8 mouse cellular contexts compared by ENCODE assay signal in the genomic region with DNA sequence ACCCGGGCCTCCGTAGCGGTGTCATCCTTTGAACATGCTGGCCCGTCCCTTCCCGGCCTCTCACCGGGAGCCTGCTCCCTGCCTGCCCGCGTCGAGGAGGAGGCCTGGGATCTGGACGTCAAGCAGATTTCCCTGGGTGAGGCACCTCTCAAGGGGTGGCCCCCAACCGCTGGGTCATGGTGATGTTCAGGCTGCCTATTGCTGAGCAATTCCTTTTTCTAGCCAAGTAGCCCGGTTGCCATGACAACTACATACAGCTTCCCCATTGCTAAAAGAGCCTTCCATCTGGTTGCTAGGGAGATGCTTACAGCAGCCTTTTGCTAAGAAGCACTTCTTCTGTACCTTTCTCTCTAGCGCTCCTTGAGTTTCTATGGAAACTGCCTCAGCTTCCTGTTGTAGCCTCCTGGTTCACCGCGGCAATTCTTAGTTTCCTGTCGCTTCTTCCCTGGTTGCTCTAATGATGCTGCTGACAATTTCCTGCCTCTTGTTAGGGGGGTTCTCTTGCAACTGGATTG. TPM values are rescaled to one million over a fixed set of nuclear protein-coding genes. Genes with fewer than 3 reads are reported as not detected.
DNase-seq lines count a peak whose midpoint lies in the region; ATAC-seq lines count a peak whose summit lies in the region.
"Had no signal": no experiment of that assay in that cellular context is flagged by ENCODE, and none has a peak within 500 bp of the region (broad histone marks: within the 10 kb centered on the region; RNA-seq: fewer than 3 reads in every experiment).

No protein-coding gene starts in this region.

- H3K4me3 ChIP-seq in forebrain, embryonic 14.5 days (ENCODE audit: low read depth, low read length) = peak overlapping the region; percentile 16
- H3K4me3 ChIP-seq in midbrain, embryonic 16.5 days (ENCODE audit: low read depth, low read length) = peak overlapping the region; percentile 11

- 0 out of 2 replicates have a peak overlapping the region, but pooled peaks have one; percentile 17 for H3K9ac ChIP-seq in forebrain, embryonic 14.5 days (ENCODE audit: low read length)
- peak overlapping the region; percentile 55 for H3K9ac ChIP-seq in midbrain, embryonic 16.5 days (ENCODE audit: low read depth, low read length)

- H3K27me3 ChIP-seq in forebrain, embryonic 14.5 days (replicated peaks; ENCODE audit: control insufficient read depth, insufficient read depth, low read length) = no peaks in the 10 kb centered on the region
- no peaks in the 10 kb centered on the region for H3K27me3 ChIP-seq in midbrain, embryonic 16.5 days (ENCODE audit: control insufficient read depth, insufficient read depth, low read depth, low read length)

- H3K4me1 ChIP-seq in forebrain, embryonic 14.5 days (ENCODE audit: control insufficient read depth, insufficient read depth, low read length) = peaks cover 21% of the 10 kb centered on the region
- peaks cover 39% of the 10 kb centered on the region for H3K4me1 ChIP-seq in midbrain, embryonic 16.5 days (ENCODE audit: control insufficient read depth, insufficient read depth, low read length)

- intact Hi-C loops in heart, postnatal 25 days (cut with DNase I) = no loop called here

- ATAC-seq in CD4-positive, CD25-positive, alpha-beta regulatory T cell, adult 4 months = peak; percentile 85
- ATAC-seq in forebrain, embryonic 14.5 days = peak; percentile 87
- peak; percentile 88 for ATAC-seq in midbrain, embryonic 16.5 days

- WGBS in forebrain, embryonic 14.5 days = 6% methylated on average over 16 of the region's 16 CpGs
- 7% methylated on average over 16 of the region's 16 CpGs for WGBS in midbrain, embryonic 16.5 days

- DNase-seq in T-cell, adult 2 months (ENCODE audit: low spot score) = peak; percentile 83
- peak; percentile 98 for DNase-seq in forebrain, embryonic 14.5 days (ENCODE audit: low spot score)
- peak; percentile 93 for DNase-seq in layer of hippocampus, adult 9-11 months
- DNase-seq in spleen, adult 12 weeks (ENCODE audit: low spot score) = no peak
- DNase-seq in heart, postnatal 25 days (ENCODE audit: low spot score) = no peak

- peaks cover 82% of the 10 kb centered on the region for H3K36me3 ChIP-seq in forebrain, embryonic 14.5 days (ENCODE audit: control insufficient read depth, insufficient read depth, low read length)
- H3K36me3 ChIP-seq in midbrain, embryonic 16.5 days (ENCODE audit: control insufficient read depth, insufficient read depth, low read length) = peaks cover 30% of the 10 kb centered on the region

- H3K27ac ChIP-seq in forebrain, embryonic 14.5 days (ENCODE audit: low read depth, low read length) = peak overlapping the region; percentile 93
- peak overlapping the region; percentile 89 for H3K27ac ChIP-seq in midbrain, embryonic 16.5 days (ENCODE audit: low read length)

- H3K4me2 ChIP-seq in forebrain, embryonic 14.5 days (ENCODE audit: low read length) = peak overlapping the region; percentile 48
- H3K4me2 ChIP-seq in midbrain, embryonic 16.5 days (ENCODE audit: low read length) = peak overlapping the region; percentile 50

- H3K9me3 ChIP-seq in forebrain, embryonic 14.5 days (replicated peaks; ENCODE audit: control insufficient read depth, low read length) = no peaks in the 10 kb centered on the region
- no peaks in the 10 kb centered on the region for H3K9me3 ChIP-seq in midbrain, embryonic 16.5 days (replicated peaks; ENCODE audit: control insufficient read depth, low read length, poor library complexity, severe bottlenecking)

RNA-seq across cellular contexts. Expression of gene Tmem253, which starts 11.4 kb away (rescaled TPM):
- polyA plus RNA-seq in CD4-positive, CD25-positive, alpha-beta regulatory T cell, adult 4 months (2017; shearing (Covaris generic)) = under 1 TPM in 1 of 2 experiments, not detected in 1; 0.63 TPM
- polyA plus RNA-seq in forebrain, embryonic 14.5 days (2014; fragmentation: Nextera tagmentation; extraction: Ambion mirVana) = 0.46 and 0.56 TPM in 2 replicates
- polyA plus RNA-seq in midbrain, embryonic 16.5 days (2015; fragmentation: Nextera tagmentation; extraction: Ambion mirVana) = 0.16 and 1.0 TPM in 2 replicates
- 1 to 10 TPM; 3.3 to 3.9 TPM for total RNA-seq in heart, postnatal 25 days (2021)

RNA-seq across cellular contexts. Expression of gene Zfp219, which starts 16.5 kb away (rescaled TPM):
- polyA plus RNA-seq in CD4-positive, CD25-positive, alpha-beta regulatory T cell, adult 4 months (2017; shearing (Covaris generic)) = 1 to 10 TPM; 1.6 to 2.3 TPM
- 41.0 and 42.0 TPM in 2 replicates for polyA plus RNA-seq in forebrain, embryonic 14.5 days (2014; fragmentation: Nextera tagmentation; extraction: Ambion mirVana)
- 30.3 and 33.6 TPM in 2 replicates for polyA plus RNA-seq in midbrain, embryonic 16.5 days (2015; fragmentation: Nextera tagmentation; extraction: Ambion mirVana)
- total RNA-seq in heart, postnatal 25 days (2021) = 10 to 100 TPM; 24.8 to 29.0 TPM

RNA-seq across cellular contexts. Expression of gene Arhgef40, which starts 19.5 kb away (rescaled TPM):
- polyA plus RNA-seq in CD4-positive, CD25-positive, alpha-beta regulatory T cell, adult 4 months (2017; shearing (Covaris generic)) = under 1 TPM in 1 of 2 experiments, not detected in 1; 0.70 TPM
- 49.5 and 51.1 TPM in 2 replicates for polyA plus RNA-seq in forebrain, embryonic 14.5 days (2014; fragmentation: Nextera tagmentation; extraction: Ambion mirVana)
- polyA plus RNA-seq in midbrain, embryonic 16.5 days (2015; fragmentation: Nextera tagmentation; extraction: Ambion mirVana) = 78.0 and 79.7 TPM in 2 replicates
- total RNA-seq in heart, postnatal 25 days (2021) = 10 to 100 TPM; 31.2 to 41.2 TPM

RNA-seq across cellular contexts. Expression of gene Olfr221, which starts 38.2 kb away (rescaled TPM):
- polyA plus RNA-seq in CD4-positive, CD25-positive, alpha-beta regulatory T cell, adult 4 months (2017; shearing (Covaris generic)) = not detected
- polyA plus RNA-seq in forebrain, embryonic 14.5 days (2014; fragmentation: Nextera tagmentation; extraction: Ambion mirVana) = not detected in 2 replicates
- polyA plus RNA-seq in midbrain, embryonic 16.5 days (2015; fragmentation: Nextera tagmentation; extraction: Ambion mirVana) = not detected in 2 replicates
- total RNA-seq in heart, postnatal 25 days (2021) = not detected
- polyA plus RNA-seq: liver, embryonic 16.5 days had no signal

Comparison
In these comparisons a context has a peak if more than half of its experiments do, and no peak if none do; other contexts are left out.
1. DNase-seq: peak in T-cell, adult 2 months (single experiment), forebrain, embryonic 14.5 days (single experiment) and layer of hippocampus, adult 9-11 months (single experiment); none in spleen, adult 12 weeks (single experiment) and heart, postnatal 25 days (single experiment).
2. RNA of gene Arhgef40, which starts 19.5 kb away (polyA plus RNA-seq): 78.0 to 79.7 TPM in midbrain, embryonic 16.5 days and 49.5 to 51.1 TPM in forebrain, embryonic 14.5 days; 0.70 TPM in CD4-positive, CD25-positive, alpha-beta regulatory T cell, adult 4 months; every median in the first group is over 10 times any median in the second.
3. Peak in every context shown above with its lines, with median percentiles within 50 percentile points of each other: ATAC-seq.